Mouse (Mus musculus) midbrain, postnatal 0 days (tissue): Measurements from ENCODE around the gene Zfp64. TPM values are rescaled to one million over a fixed set of nuclear protein-coding genes. Genes with fewer than 3 reads are reported as not detected.

ENCODE experiments used
- ATAC-seq: fragments of 200-750 bp; cut with Nextera tagmentation; 2 replicates; pipeline ENCODE4 v1.8.0; 2017; ENCODE audit warnings: moderate number of reproducible peaks, mild to moderate bottlenecking, moderate TSS enrichment, moderate library complexity; ENCODE audit not compliant: low FRiP score
- DNase-seq: peaks from one replicate; pipeline ENCODE4 v3.0.0-alpha.2; 2015; ENCODE audit warnings: low spot score
- H3K27ac ChIP-seq: fragments of 300-500 bp; sonication (generic); 2 replicates; pipeline ENCODE4 v1.5.1; 2014; ENCODE audit warnings: low read depth, mild to moderate bottlenecking, low read length, mixed read lengths
- H3K27me3 ChIP-seq: fragments of 300-500 bp; sonication (generic); 2 replicates; pipeline ENCODE4 v1.6.1; 2014; ENCODE audit warnings: low read length, control low read depth, mixed read lengths; ENCODE audit not compliant: insufficient read depth
- H3K36me3 ChIP-seq: fragments of 300-500 bp; sonication (generic); 2 replicates; pipeline ENCODE4 v1.6.1; 2014; ENCODE audit warnings: low read length, control low read depth, mixed read lengths; ENCODE audit not compliant: insufficient read depth
- H3K4me1 ChIP-seq: fragments of 300-500 bp; sonication (generic); 2 replicates; pipeline ENCODE4 v1.6.1; 2014; ENCODE audit warnings: mild to moderate bottlenecking, control low read depth, antibody characterized with exemption, low read length, mixed read lengths; ENCODE audit not compliant: insufficient read depth
- H3K4me2 ChIP-seq: fragments of 300-500 bp; sonication (generic); 2 replicates; pipeline ENCODE4 v1.6.1; 2014; ENCODE audit warnings: low read depth, mild to moderate bottlenecking, low read length, mixed read lengths; ENCODE audit not compliant: poor library complexity, severe bottlenecking
- H3K4me3 ChIP-seq: fragments of 300-500 bp; sonication (generic); 2 replicates; pipeline ENCODE4 v1.5.1; 2014; ENCODE audit warnings: low read depth, mild to moderate bottlenecking, low read length, moderate library complexity
- H3K9ac ChIP-seq: fragments of 300-500 bp; sonication (generic); replicated peaks from 2 replicates; pipeline ENCODE4 v1.6.1; 2014; ENCODE audit warnings: mild to moderate bottlenecking, low read length, moderate library complexity, mixed read lengths; ENCODE audit not compliant: poor library complexity, severe bottlenecking
- H3K9me3 ChIP-seq: fragments of 300-500 bp; sonication (generic); 2 replicates; pipeline ENCODE4 v1.6.1; 2016; ENCODE audit warnings: low read length, control low read depth
- CTCF ChIP-seq: IDR thresholded peaks from 2 replicates; pipeline ENCODE4 v1.5.1; 2016; ENCODE audit warnings: antibody characterized with exemption, mild to moderate bottlenecking
- WGBS: fragments of 180-500 bp; shearing (Covaris S2); extraction: QIAGEN DNeasy Blood & Tissue Kit; methylation state at CpG from one replicate; pipeline ENCODE4 v1.1.7; 2014; 5-methylcytosine and 5-hydroxymethylcytosine counted together
- polyA plus RNA-seq: library from polyadenylated mRNA; unstranded; fragments of >200 nt; fragmentation: Nextera tagmentation; extraction: Ambion mirVana; gene quantifications from 2 replicates; pipeline ENCODE4 v1.2.1, GENCODE M21; 2015
- total RNA-seq: library from RNA; depleted of rRNA; stranded (reverse); fragments of >200 nt; gene quantifications from 2 replicates; pipeline ENCODE4 v1.2.3, GENCODE M21; 2014

Gene Zfp64
- total and polyA plus RNA-seq, 2 experiments from 2014 or later, result 34.2 to 57.7 TPM

DNA sequence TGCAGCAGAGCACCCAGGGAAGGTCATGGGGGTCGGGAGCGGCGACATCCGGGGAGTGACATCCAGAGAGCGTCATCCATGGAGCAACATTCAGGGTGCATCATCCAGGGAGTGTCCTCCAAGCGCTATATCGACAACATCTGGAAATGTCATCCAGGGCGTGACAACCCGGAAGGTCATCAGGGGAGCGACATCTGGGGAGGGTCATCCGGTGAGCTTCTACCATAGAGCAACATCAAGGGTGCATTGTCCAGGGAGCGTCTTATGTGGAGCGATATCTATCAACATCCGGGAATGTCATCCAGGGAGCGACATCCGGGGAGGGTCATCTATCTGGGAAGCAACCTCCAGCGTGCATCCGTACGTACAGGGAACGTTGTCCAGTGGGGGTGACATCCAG is 14.7 kb upstream of the Zfp64 start:
- H3K4me2 ChIP-seq, result no peak overlapping the region
- H3K9ac ChIP-seq, result no peak overlapping the region
- peaks cover 11% of the 10 kb centered on the region; the same call in 1 of the 2 replicates for H3K9me3 ChIP-seq
- DNase-seq (no peak), ATAC-seq (no peak)
- H3K27ac ChIP-seq, result no peak overlapping the region
- TF ChIP-seq CTCF, result no peak
- no peaks in the 10 kb centered on the region for H3K4me1 ChIP-seq
- H3K4me3 ChIP-seq, result no peak overlapping the region
- 96% methylated on average over 20 of the region's 20 CpGs for WGBS
- no peaks in the 10 kb centered on the region for H3K36me3 ChIP-seq
- H3K27me3 ChIP-seq, result no peaks in the 10 kb centered on the region

DNA sequence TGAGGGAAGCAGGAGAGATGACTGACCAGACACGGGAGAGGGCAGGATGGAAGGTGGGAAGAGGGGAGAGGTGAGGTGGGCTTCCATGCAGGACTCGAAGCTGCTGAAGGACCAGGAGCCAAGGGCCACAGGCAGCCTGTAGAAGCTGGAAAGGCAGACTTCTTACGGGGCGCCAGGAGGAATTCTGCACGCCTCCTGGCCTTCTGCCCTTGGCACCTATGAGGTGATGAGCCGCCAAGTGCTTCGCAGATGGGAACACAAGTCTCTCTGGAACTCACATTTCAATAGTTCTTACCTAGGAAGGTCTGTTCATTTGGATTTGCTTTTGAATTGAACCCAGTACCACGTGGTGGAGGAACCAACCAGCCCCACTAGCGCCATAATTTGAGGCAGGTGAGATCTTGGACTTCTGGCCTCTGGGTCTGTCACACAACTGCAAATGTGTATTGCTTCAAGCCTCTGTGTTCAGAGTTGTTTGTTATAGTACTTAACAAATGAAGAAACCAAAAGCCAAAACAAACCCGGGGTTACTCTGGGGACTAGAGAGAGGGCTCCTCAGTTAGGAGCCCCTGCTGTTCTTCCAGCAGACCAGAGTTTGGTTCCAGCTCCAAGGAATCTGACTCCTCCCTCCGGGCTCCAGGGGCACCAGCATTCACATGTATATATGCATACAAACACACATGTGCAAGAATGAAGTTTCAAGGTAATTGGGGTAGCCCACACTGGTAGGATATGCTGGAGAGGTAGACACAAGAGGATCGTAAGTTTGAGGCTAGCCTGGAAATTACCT is 12.9 kb upstream of the Zfp64 start:
- no peak for TF ChIP-seq CTCF
- Histone ChIP-seq H3K27me3 (no peaks in the 10 kb centered on the region), H3K4me3 (no peak overlapping the region), H3K4me2 (no peak overlapping the region), H3K9ac (no peak overlapping the region), H3K36me3 (no peaks in the 10 kb centered on the region), H3K27ac (no peak overlapping the region), H3K9me3 (peaks cover 15% of the 10 kb centered on the region; the same call in 1 of the 2 replicates), H3K4me1 (no peaks in the 10 kb centered on the region)
- no peak for DNase-seq
- 84% methylated on average over 12 of the region's 12 CpGs for WGBS
- ATAC-seq, result no peak

DNA sequence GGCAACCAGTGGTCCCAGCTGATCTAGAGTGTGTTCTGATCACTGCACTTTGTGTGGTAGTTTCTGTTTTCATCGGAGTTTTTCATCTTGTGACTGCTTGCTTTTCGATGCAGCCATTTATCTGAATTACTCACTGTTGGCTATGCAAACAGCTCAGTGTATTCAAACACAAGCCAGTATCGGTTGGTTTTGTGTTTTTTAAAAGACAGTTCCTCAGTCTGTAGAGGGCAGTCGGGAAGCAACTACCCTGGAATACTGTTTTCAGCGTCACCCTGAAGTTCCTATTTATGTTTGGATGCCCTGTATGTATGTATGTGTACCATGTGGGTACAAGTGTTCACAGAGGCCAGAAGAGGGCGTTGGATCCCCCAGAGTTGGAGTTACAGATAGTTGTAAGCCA is 11.1 kb upstream of the Zfp64 start:
- DNase-seq, result no peak
- H3K4me3 ChIP-seq, result no peak overlapping the region
- no peaks in the 10 kb centered on the region for H3K4me1 ChIP-seq
- H3K36me3 ChIP-seq, result no peaks in the 10 kb centered on the region
- no peak overlapping the region for H3K4me2 ChIP-seq
- no peak for TF ChIP-seq CTCF
- no peaks in the 10 kb centered on the region for H3K27me3 ChIP-seq
- no peak overlapping the region for H3K9ac ChIP-seq
- H3K27ac ChIP-seq, result no peak overlapping the region
- WGBS, result 88% methylated on average over 6 of the region's 6 CpGs
- H3K9me3 ChIP-seq, result peaks cover 15% of the 10 kb centered on the region; the same call in 1 of the 2 replicates
- no peak for ATAC-seq

DNA sequence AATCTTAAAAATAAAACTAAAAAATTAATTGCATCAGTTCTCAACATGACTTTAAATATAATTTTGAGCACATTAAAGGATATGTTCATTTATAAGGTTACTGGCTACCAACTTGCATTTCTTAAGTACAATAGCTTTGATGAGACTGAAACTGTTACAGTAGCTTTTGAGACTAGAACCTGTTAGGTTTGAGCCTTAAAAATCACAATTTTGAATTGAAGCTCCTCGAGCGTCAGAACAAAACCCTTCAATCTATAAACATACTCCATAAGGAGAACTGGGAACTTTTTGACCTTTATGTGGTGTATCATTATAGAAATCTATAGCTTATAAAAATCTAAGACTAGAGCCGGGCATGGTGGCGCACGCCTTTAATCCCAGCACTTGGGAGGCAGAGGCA is 9.5 kb upstream of the Zfp64 start:
- ATAC-seq, result no peak
- Histone ChIP-seq H3K27ac (no peak overlapping the region), H3K4me2 (no peak overlapping the region), H3K27me3 (no peaks in the 10 kb centered on the region), H3K4me3 (no peak overlapping the region), H3K4me1 (no peaks in the 10 kb centered on the region), H3K9me3 (peaks cover 15% of the 10 kb centered on the region; the same call in 1 of the 2 replicates), H3K36me3 (no peaks in the 10 kb centered on the region), H3K9ac (no peak overlapping the region)
- DNase-seq, result peak; percentile 28
- 98% methylated on average over 5 of the region's 5 CpGs for WGBS
- no peak for TF ChIP-seq CTCF

DNA sequence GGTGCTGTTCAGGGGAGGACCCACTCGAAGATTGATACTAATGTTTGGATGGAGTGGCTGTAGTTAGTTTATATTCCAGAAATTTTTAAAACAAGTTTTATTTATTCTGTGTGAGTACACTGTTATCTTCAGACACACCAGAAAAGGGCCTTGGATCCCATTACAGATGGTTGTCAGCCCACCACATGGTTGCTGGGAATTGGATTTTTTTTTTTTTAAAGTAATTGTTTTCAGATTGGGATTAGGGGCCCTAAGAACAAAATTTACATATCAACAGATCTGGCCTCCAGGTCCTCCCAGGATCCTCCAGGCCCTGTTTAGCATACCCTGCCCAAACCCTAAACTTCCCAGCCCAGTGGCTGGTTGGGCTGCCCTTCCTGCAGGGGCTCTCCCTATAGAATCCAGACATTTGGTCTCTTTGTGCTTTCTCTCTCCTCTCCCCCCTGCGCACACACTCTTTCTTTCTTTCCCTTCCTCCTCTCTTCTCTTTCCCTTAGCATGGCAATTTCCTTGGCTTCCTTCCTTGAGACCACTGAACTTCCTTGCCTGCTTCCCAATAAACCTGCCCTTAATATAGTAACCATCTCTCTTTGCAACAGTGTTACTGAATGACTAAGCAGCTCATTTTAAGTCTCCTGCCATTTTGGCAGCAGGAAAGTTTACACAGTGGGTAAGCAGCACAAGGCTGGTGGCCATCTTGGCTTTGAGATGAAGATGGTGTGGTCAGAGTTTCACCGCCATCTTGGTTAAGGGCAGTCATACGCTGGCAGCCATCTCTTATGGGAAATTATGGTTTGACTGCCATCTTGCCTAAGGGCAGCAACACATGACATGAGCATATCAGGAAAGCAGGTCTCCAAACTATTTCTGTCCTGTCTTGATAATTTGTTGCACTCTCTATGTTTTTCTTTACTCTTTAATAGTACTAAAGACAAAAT is 6.6 kb upstream of the Zfp64 start:
- Histone ChIP-seq H3K36me3 (no peaks in the 10 kb centered on the region), H3K4me3 (no peak overlapping the region), H3K27me3 (no peaks in the 10 kb centered on the region), H3K9me3 (peaks cover 13% of the 10 kb centered on the region; the same call in 1 of the 2 replicates), H3K4me2 (no peak overlapping the region), H3K27ac (no peak overlapping the region), H3K9ac (no peak overlapping the region), H3K4me1 (no peaks in the 10 kb centered on the region)
- no peak for TF ChIP-seq CTCF
- no peak for DNase-seq
- ATAC-seq, result no peak
- 90% methylated on average over 4 of the region's 4 CpGs for WGBS
